Mouse (Mus musculus) forebrain, embryonic 16.5 days (tissue): ENCODE results near the gene Zfp870. TPM values are rescaled to one million over a fixed set of nuclear protein-coding genes. Genes with fewer than 3 reads are reported as not detected.
"Not testable (repeated sequence)": the region's sequence is repeated elsewhere in the genome, so short reads cannot be mapped to it uniquely, and the experiment has no call there.

Source experiments
- ATAC-seq: fragments of 200-750 bp; cut with Nextera tagmentation; 2 replicates; pipeline ENCODE4 v1.8.0; 2017; ENCODE audit warnings: mild to moderate bottlenecking, moderate library complexity
- H3K27ac ChIP-seq: fragments of 300-500 bp; sonication (generic); 2 replicates; pipeline ENCODE4 v1.5.1; 2014; ENCODE audit warnings: low read length, control low read depth
- H3K27me3 ChIP-seq: fragments of 300-500 bp; sonication (generic); replicated peaks from 2 replicates; pipeline ENCODE4 v1.6.1; 2014; ENCODE audit warnings: low read length; ENCODE audit not compliant: control insufficient read depth, insufficient read depth
- H3K36me3 ChIP-seq: fragments of 300-500 bp; sonication (generic); 2 replicates; pipeline ENCODE4 v1.6.1; 2014; ENCODE audit not compliant: control insufficient read depth, insufficient read depth
- H3K4me1 ChIP-seq: fragments of 300-500 bp; sonication (generic); replicated peaks from 2 replicates; pipeline ENCODE4 v1.6.1; 2014; ENCODE audit warnings: low read length; ENCODE audit not compliant: control insufficient read depth, insufficient read depth
- H3K4me2 ChIP-seq: fragments of 300-500 bp; sonication (generic); 2 replicates; pipeline ENCODE4 v1.6.1; 2014; ENCODE audit warnings: mild to moderate bottlenecking, low read length, control low read depth
- H3K4me3 ChIP-seq: fragments of 300-500 bp; sonication (generic); replicated peaks from 2 replicates; pipeline ENCODE4 v1.5.1; 2014; ENCODE audit warnings: mild to moderate bottlenecking, low read length, control low read depth
- H3K9ac ChIP-seq: fragments of 300-500 bp; sonication (generic); replicated peaks from 2 replicates; pipeline ENCODE4 v1.6.1; 2014; ENCODE audit warnings: low read depth, low read length, control low read depth
- H3K9me3 ChIP-seq: fragments of 300-500 bp; sonication (generic); 2 replicates; pipeline ENCODE4 v1.6.1; 2016; ENCODE audit warnings: low read length; ENCODE audit not compliant: control insufficient read depth
- WGBS: fragments of 180-500 bp; shearing (Covaris S2); extraction: QIAGEN DNeasy Blood & Tissue Kit; methylation state at CpG from one replicate; pipeline ENCODE4 v1.1.7; 2014; 5-methylcytosine and 5-hydroxymethylcytosine counted together
- polyA plus RNA-seq: library from polyadenylated mRNA; unstranded; fragments of >200 nt; fragmentation: Nextera tagmentation; extraction: Ambion mirVana; gene quantifications from 2 replicates; pipeline ENCODE4 v1.2.1, GENCODE M21; 2015

Zfp870 gene
- polyA plus RNA-seq, 1 experiment from 2014 or later: 8.1 TPM

DNA sequence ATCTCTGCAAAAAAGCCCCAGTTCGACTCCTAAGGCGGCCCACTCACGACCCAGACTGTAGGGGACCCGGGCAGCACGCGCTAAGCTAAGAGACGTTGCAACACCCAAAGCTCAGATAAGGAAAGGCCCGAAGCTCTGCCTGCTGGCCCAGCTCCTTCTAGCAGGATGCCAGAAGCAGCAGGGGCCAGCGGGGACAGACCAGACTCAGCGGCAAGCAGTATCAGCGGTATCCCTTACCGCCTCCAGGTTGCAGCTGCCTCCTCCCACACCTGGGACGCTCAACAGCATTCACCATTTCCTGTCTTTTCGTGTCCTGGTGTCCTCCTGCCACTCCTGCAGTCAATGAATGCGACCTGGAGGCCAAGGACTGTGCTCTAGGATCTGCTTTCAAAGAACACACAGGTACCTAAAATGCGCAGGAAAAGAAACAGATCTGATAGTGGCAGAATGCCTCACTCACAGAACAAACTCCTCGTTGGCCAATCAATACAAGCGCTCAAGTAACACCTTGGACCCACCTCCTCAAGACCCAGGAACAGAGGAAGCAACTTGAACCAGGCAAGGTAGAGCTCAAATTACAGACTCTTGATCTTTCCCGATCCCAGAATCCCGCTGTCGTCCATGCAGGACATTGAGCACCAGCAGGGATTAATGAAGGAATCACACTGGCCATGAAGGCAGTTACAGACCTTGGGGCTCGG is 13.8 kb downstream of the Zfp870 start:
- Histone ChIP-seq H3K4me2 (no peak overlapping the region), H3K4me3 (no peak overlapping the region), H3K9ac (no peak overlapping the region), H3K27ac (no peak overlapping the region), H3K36me3 (peaks cover 12% of the 10 kb centered on the region; the same call in 1 of the 2 replicates), H3K4me1 (no peaks in the 10 kb centered on the region), H3K27me3 (no peaks in the 10 kb centered on the region), H3K9me3 (no peaks in the 10 kb centered on the region)
- ATAC-seq: no peak
- WGBS: 14% methylated on average over 22 of the region's 22 CpGs

DNA sequence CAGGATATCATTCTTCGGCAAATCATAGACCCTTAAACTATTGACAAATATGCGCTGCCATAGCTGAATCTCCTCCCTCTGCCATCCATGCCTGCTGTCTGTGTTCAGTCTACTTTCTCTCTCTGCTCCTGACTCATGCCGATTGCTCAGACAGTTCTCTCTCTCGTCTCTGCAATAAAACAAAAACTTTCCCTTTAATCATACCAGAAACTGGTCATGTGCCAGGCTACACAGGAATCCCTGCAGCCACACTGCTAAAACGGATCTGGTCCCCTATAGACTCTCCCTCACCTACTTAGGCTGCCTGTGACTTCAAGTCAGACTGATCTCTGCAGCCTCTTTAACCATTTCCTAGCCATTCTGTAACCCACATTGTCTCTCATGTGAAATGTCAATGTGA is 18.7 kb downstream of the Zfp870 start:
- Histone ChIP-seq H3K9ac (no peak overlapping the region), H3K4me3 (no peak overlapping the region), H3K36me3 (no peaks in the 10 kb centered on the region), H3K4me2 (no peak overlapping the region), H3K27me3 (no peaks in the 10 kb centered on the region), H3K9me3 (peaks cover 3% of the 10 kb centered on the region; the same call in 1 of the 2 replicates), H3K4me1 (no peaks in the 10 kb centered on the region), H3K27ac (no peak overlapping the region)
- WGBS: 69% methylated on average over 5 of the region's 5 CpGs
- ATAC-seq: no peak

DNA sequence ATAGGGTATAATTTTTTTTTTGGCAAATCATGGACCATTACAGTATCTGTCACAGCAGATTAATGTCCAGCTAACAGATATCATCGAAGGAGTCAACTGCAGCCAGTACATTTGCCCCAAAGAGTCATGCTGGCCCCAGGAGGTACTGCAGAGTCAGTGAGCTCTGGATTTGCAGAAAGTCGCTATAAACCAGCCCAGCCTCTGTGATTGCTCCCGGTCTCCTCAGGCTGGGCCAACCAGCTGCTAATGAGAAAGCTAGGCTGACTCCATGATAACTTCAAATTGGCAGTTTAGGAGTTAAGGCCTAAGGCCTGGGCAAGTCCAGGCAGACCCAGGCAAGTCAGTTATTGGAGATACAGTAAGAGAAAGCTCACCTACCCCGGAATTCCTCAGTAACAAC is 19.4 kb downstream of the Zfp870 start:
- no peak for ATAC-seq
- no peaks in the 10 kb centered on the region for H3K4me1 ChIP-seq
- H3K4me3 ChIP-seq: no peak overlapping the region
- H3K9me3 ChIP-seq: peaks cover 3% of the 10 kb centered on the region; the same call in 1 of the 2 replicates
- H3K27ac ChIP-seq: no peak overlapping the region
- no peak overlapping the region for H3K4me2 ChIP-seq
- H3K9ac ChIP-seq: no peak overlapping the region
- no peaks in the 10 kb centered on the region for H3K27me3 ChIP-seq
- WGBS: 86% methylated on average over 4 of the region's 4 CpGs
- H3K36me3 ChIP-seq: no peaks in the 10 kb centered on the region

DNA sequence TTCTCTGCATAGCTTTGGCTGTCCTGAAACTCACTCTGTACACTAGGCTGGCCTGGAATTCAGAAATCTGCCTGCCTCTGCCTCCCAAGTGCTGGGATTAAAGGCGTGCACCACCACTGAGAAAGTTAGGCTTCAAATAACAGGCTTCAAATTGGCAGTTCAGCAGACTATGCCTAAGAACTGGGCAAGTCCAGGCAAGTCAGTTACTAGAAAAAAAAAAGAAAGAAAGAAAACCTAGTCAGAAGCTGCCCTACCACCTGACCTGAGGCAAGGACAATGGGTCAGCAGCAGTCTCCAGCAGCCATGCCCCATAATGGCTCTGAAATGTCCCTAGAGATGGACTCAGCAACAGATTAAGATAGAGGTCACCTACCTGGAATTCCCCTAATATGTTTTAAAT is 20.0 kb downstream of the Zfp870 start:
- H3K4me3 ChIP-seq: no peak overlapping the region
- H3K9me3 ChIP-seq: peaks cover 3% of the 10 kb centered on the region; the same call in 1 of the 2 replicates
- H3K9ac ChIP-seq: no peak overlapping the region
- H3K27me3 ChIP-seq: no peaks in the 10 kb centered on the region
- no peaks in the 10 kb centered on the region for H3K36me3 ChIP-seq
- no peak for ATAC-seq
- no peak overlapping the region for H3K27ac ChIP-seq
- 95% methylated on average over 1 of the region's 1 CpGs for WGBS
- no peaks in the 10 kb centered on the region for H3K4me1 ChIP-seq
- H3K4me2 ChIP-seq: no peak overlapping the region

DNA sequence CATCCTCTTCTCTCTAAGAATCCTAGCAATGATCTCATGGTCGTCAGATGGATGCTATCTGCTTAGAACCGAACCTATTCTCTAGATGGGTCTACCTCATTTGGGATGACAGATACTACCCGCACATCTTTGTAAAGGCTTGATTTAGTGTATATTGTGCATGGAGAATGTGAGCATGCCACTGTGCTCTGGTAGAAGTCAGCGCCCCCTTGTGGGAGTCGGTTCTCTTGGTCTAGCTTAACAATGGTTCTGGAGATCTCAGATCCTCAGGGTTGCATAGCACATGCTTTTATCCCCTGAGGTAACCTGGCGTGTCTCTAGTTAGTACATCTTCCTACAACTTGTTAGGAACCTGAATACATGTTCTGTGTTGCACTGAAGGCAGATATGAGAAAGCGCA is 24.2 kb downstream of the Zfp870 start:
- not testable (repeated sequence) for H3K4me3 ChIP-seq, H3K27ac ChIP-seq, H3K4me2 ChIP-seq, H3K4me1 ChIP-seq, ATAC-seq, H3K9me3 ChIP-seq, H3K27me3 ChIP-seq, H3K9ac ChIP-seq, H3K36me3 ChIP-seq
- WGBS: 72% methylated on average over 3 of the region's 7 CpGs

DNA sequence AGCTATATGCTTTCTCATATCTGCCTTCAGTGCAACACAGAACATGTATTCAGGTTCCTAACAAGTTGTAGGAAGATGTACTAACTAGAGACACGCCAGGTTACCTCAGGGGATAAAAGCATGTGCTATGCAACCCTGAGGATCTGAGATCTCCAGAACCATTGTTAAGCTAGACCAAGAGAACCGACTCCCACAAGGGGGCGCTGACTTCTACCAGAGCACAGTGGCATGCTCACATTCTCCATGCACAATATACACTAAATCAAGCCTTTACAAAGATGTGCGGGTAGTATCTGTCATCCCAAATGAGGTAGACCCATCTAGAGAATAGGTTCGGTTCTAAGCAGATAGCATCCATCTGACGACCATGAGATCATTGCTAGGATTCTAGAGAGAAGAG is 34.7 kb downstream of the Zfp870 start:
- H3K36me3 ChIP-seq, ATAC-seq, H3K9me3 ChIP-seq, H3K9ac ChIP-seq, H3K27ac ChIP-seq, H3K4me2 ChIP-seq, H3K27me3 ChIP-seq, H3K4me1 ChIP-seq, H3K4me3 ChIP-seq: not testable (repeated sequence)
- WGBS: 61% methylated on average over 3 of the region's 6 CpGs

DNA sequence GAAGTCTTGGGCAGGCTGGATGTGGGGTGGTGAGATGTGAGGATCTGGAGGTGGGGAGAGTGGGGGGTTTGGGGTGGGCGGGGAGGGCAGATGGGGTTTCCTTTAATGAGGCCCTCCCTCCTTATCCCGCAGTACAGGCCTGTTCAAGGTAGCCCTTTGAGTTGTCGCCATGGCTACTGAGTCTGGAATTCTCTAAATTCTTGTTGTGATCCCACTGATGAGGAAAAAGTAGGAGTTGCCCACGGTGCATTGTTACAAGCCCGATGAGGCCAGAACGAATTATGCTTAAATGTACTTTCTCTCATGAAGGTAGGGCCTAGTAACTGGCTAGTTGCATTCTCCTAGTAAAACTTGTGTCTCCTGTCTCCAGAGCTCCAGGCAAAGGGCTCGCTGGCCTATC is 39.9 kb downstream of the Zfp870 start:
- Histone ChIP-seq H3K9me3 (no peaks in the 10 kb centered on the region), H3K9ac (no peak overlapping the region), H3K27ac (no peak overlapping the region), H3K36me3 (no peaks in the 10 kb centered on the region), H3K4me1 (no peaks in the 10 kb centered on the region), H3K4me2 (no peak overlapping the region), H3K27me3 (no peaks in the 10 kb centered on the region), H3K4me3 (no peak overlapping the region)
- WGBS: 17% methylated on average over 7 of the region's 7 CpGs
- ATAC-seq: no peak

DNA sequence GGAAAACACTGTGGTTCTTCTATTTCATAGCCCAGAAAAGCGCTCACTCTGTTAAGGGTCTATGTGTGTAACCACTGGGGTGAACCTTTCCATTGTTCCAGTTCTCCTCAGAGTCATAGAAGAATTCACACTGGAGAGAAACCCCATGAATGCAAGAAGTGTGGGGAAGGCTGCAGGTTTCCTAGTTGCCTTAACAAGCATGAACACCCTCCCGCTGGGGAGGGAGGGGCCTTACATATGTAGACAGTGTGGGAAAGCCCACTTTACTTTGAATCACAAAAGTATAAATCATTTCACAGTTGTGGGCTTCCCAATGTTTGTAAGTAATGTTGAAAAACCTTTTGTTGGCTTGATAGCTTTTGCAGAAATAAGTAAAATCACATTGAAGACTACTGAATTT is 50.1 kb downstream of the Zfp870 start:
- ATAC-seq: no peak
- Histone ChIP-seq H3K27ac (no peak overlapping the region), H3K9me3 (peaks cover 6% of the 10 kb centered on the region; the same call in 1 of the 2 replicates), H3K36me3 (no peaks in the 10 kb centered on the region), H3K4me1 (no peaks in the 10 kb centered on the region), H3K9ac (no peak overlapping the region), H3K27me3 (no peaks in the 10 kb centered on the region), H3K4me2 (no peak overlapping the region), H3K4me3 (no peak overlapping the region)
- 68% methylated on average over 2 of the region's 2 CpGs for WGBS

DNA sequence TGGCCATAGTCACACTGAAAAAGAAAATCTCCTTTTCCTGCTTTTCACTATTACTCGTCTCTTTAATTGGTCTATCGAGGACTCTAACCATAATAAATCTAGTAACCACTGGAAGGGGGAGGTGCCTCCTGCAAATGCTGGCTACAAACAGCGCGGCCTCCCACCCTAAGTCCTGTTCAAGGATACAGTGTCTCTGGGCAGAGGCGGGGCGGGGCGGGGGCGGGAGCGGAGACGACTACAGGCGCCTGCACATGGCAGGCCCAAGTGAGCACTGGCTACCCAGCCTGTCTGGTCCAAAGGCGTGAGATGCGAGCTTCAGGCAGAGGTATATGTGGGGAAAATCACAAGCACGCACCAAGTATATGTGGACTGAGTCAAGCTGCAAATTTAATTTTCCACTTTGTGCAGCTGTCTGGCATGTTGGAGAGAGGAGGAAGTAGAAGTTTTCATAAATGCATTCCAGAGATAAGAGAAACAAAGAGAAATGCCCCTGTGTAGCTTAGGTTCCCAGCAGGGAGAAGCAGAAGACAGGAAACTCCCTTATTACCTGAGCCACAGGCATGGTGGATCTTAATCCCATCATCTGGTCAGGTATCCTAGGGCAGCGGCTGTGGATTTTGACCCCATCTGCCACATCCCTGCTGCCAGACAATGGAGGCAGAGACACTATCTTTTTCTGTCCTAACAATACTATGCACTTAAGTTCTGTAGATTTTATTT is 52.2 kb downstream of the Zfp870 start:
- H3K4me1 ChIP-seq: no peaks in the 10 kb centered on the region
- no peak for ATAC-seq
- no peak overlapping the region for H3K4me3 ChIP-seq
- H3K27me3 ChIP-seq: no peaks in the 10 kb centered on the region
- peaks cover 6% of the 10 kb centered on the region; the same call in 1 of the 2 replicates for H3K9me3 ChIP-seq
- H3K27ac ChIP-seq: no peak overlapping the region
- no peak overlapping the region for H3K9ac ChIP-seq
- H3K36me3 ChIP-seq: no peaks in the 10 kb centered on the region
- 40% methylated on average over 15 of the region's 15 CpGs for WGBS
- H3K4me2 ChIP-seq: no peak overlapping the region
